Mouse (Mus musculus): Measurements from ENCODE around the gene Acadl. TPM values are rescaled to one million over a fixed set of nuclear protein-coding genes. Genes with fewer than 3 reads are reported as not detected.
A peak's percentile ranks its signal among the peaks of the same experiment; 100 is the strongest.

Acadl gene
- polyA plus RNA-seq, 1 experiment: 80.5 TPM

DNA sequence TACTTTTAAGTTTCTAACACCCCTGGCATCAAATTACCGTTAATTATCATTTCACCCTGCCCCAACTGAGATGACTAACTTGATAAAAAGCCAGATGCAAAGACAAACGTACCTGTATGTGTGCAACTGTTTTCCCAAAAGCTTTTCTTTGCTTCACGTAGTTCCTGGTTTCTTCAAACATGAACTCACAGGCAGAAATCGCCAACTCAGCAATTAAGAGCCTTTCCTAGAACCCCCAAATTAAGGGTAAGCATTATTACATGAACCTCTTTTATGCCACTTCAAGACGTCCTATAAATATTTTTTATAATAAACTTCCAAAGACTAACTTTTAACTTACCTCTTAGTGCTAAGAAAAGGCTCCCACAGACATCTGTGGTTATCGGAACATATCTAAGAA is 21.6 kb downstream of the Acadl start:
- no peak overlapping the region for H3K27ac ChIP-seq (ENCODE audit: insufficient read depth, low read length)
- no peak for TF ChIP-seq POLR2A (IDR thresholded peaks at IDR 0.05; ENCODE audit: low read depth, low read length)
- TF ChIP-seq CTCF (IDR thresholded peaks at IDR 0.05; ENCODE audit: borderline replicate concordance, insufficient read depth, low read length): no peak
- peaks cover 11% of the 10 kb centered on the region for H3K4me1 ChIP-seq (ENCODE audit: control insufficient read depth, insufficient read depth, low read length)
- H3K4me3 ChIP-seq (ENCODE audit: insufficient read depth, low read length): no peak overlapping the region

DNA sequence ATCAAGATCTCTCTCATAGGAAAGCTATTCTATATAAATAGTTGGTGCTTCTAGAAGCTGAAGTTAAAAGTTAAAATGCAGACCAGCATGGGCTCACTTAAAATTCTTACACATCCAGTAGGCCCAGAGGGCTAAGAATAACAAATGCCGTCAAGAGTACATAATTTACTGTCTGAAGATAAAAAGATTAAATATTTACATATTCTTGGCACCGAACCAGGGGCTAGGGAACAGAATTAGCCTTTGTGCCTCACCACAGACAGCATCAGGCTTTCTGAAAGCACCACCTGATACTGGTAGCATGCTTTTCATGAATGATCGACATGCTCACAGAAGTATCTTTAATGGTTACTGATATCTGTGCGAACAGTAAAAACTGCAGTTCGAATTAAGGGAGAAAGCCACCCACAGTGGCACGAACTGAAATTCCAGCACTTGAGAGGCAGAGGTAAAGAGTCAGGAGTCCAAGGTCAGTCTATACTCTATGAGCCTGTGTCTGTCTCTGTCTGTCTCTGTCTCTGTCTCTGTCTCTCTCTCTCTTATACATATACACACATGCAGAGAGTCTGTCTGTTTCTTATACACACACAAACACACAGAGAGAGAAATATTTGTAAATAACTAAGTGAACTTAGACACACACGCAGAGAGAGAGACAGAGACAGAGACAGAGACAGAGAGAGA is 23.2 kb downstream of the Acadl start:
- TF ChIP-seq POLR2A (IDR thresholded peaks at IDR 0.05; ENCODE audit: low read depth, low read length) (no peak), CTCF (IDR thresholded peaks at IDR 0.05; ENCODE audit: borderline replicate concordance, insufficient read depth, low read length) (no peak)
- Histone ChIP-seq H3K4me1 (ENCODE audit: control insufficient read depth, insufficient read depth, low read length) (peaks cover 2% of the 10 kb centered on the region; the same call in 1 of the 2 replicates), H3K27ac (ENCODE audit: insufficient read depth, low read length) (no peak overlapping the region), H3K4me3 (ENCODE audit: insufficient read depth, low read length) (no peak overlapping the region)

DNA sequence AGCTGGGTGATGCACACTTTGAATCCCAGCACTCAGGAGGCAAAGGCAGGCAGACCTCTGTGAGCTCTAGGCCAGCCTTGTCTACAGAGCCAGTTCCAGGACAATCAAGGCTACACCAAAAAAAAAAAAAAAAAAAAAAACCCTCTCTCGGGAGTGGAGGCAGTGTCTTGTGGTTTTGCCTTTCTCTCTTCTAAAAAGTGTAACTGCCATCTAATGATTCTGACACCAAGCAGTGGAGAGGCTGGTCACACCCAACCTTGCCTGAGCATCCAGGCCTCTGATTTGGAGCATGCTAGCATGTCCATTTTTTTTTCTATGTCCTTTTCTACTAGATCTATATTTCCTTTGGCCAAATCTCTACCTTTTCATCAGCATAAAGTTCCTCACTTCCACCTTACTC is 23.9 kb downstream of the Acadl start:
- no peak for TF ChIP-seq POLR2A (IDR thresholded peaks at IDR 0.05; ENCODE audit: low read depth, low read length)
- no peak for TF ChIP-seq CTCF (IDR thresholded peaks at IDR 0.05; ENCODE audit: borderline replicate concordance, insufficient read depth, low read length)
- Histone ChIP-seq H3K4me1 (ENCODE audit: control insufficient read depth, insufficient read depth, low read length) (peaks cover 2% of the 10 kb centered on the region; the same call in 1 of the 2 replicates), H3K27ac (ENCODE audit: insufficient read depth, low read length) (no peak overlapping the region), H3K4me3 (ENCODE audit: insufficient read depth, low read length) (no peak overlapping the region)

DNA sequence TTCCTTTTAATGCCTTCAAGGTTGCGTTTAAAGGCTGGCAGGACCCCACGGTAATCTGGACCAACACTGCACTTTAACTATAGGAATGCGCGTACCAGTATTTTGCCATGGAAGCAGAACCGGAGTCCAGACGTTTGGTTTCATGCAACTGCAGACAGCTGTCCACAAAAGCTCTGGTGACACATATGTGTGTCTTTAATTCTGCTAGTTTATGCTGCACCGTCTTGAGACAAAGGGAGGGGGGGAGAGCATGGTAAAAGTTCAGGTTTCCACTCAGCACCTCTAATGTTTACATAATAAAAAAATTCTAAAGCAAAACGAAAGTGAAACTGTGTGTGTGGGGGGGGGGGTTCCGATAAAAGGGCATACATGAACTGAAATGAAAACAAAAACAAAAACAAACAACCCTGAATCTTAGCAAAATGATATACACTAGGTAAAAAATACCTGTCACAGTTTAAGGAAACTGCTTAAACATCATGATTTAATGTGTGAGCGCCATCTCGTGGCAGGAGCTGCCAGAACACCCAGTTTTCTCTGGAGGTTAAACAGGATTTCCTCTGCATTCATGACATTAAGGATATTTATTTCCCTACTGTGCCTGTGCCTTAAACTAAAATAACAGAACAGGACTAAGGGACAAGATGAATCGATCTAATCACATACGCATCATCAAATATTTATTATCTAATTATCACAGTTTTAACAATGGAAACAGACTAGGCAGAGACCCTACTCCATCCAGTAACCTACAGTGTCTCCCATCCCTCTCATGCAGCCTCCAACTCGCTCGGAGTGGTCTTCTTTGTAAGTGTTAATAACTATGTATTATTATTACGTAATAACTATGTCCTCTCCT is 24.7 kb downstream of the Acadl start:
- Histone ChIP-seq H3K27ac (ENCODE audit: insufficient read depth, low read length) (no peak overlapping the region), H3K4me1 (ENCODE audit: control insufficient read depth, insufficient read depth, low read length) (peaks cover 2% of the 10 kb centered on the region; the same call in 1 of the 2 replicates), H3K4me3 (ENCODE audit: insufficient read depth, low read length) (no peak overlapping the region; the same call in 1 of the 2 replicates)
- TF ChIP-seq POLR2A (IDR thresholded peaks at IDR 0.05; ENCODE audit: low read depth, low read length) (no peak), CTCF (IDR thresholded peaks at IDR 0.05; ENCODE audit: borderline replicate concordance, insufficient read depth, low read length) (peak; percentile 37; the same call in 1 of the 2 replicates)

DNA sequence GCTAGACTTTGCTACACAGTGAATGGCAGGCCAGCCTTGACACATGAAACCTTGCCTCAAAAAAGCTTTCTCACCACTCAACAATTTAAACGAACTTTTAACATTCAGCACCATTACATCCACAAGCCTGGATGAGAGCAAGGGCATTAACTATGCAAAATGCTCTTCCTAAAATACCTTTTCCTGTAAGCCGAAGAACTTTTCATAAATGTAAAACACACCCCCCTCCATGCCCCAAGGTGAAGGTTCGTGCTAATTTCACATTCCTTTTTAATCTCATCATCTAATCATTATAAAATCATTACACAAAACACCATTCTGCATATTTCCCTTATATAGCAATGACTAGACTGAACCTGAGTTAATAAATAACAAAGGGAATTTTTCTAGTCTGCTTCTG is 25.9 kb downstream of the Acadl start:
- peaks cover 2% of the 10 kb centered on the region; the same call in 1 of the 2 replicates for H3K4me1 ChIP-seq (ENCODE audit: control insufficient read depth, insufficient read depth, low read length)
- H3K4me3 ChIP-seq (ENCODE audit: insufficient read depth, low read length): no peak overlapping the region
- TF ChIP-seq CTCF (IDR thresholded peaks at IDR 0.05; ENCODE audit: borderline replicate concordance, insufficient read depth, low read length) (no peak), POLR2A (IDR thresholded peaks at IDR 0.05; ENCODE audit: low read depth, low read length) (no peak)
- no peak overlapping the region for H3K27ac ChIP-seq (ENCODE audit: insufficient read depth, low read length)

DNA sequence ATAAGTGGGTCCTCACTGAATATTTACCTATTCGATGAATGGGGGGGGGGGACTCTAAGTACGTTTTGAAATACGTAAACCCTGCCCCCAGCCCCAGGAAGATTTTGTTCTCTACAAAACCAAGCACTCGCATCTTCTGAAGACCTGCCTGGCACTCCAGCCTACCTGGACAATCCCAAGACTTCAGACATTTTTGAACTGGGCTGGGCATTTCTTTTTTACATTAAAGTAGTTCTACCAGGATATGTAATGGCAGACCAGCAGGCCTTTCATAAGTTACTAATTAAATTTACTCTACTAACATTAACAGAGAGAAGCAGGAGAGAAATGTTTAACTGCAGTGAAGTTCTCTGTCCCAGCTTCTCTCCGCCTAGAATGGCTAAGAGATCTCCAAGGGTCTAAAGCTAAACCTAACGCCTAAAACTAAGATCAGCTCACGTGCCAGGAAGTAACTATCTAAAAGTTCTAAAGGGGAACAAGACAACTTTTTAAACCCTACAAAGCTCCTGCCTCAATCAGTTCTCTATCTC is 30.4 kb downstream of the Acadl start:
- Histone ChIP-seq H3K4me1 (ENCODE audit: control insufficient read depth, insufficient read depth, low read length) (0 out of 2 replicates have a peak, but pooled peaks cover 2% of the 10 kb centered on the region), H3K4me3 (ENCODE audit: insufficient read depth, low read length) (no peak overlapping the region), H3K27ac (ENCODE audit: insufficient read depth, low read length) (no peak overlapping the region)
- no peak for TF ChIP-seq CTCF (IDR thresholded peaks at IDR 0.05; ENCODE audit: borderline replicate concordance, insufficient read depth, low read length)
- no peak for TF ChIP-seq POLR2A (IDR thresholded peaks at IDR 0.05; ENCODE audit: low read depth, low read length)

DNA sequence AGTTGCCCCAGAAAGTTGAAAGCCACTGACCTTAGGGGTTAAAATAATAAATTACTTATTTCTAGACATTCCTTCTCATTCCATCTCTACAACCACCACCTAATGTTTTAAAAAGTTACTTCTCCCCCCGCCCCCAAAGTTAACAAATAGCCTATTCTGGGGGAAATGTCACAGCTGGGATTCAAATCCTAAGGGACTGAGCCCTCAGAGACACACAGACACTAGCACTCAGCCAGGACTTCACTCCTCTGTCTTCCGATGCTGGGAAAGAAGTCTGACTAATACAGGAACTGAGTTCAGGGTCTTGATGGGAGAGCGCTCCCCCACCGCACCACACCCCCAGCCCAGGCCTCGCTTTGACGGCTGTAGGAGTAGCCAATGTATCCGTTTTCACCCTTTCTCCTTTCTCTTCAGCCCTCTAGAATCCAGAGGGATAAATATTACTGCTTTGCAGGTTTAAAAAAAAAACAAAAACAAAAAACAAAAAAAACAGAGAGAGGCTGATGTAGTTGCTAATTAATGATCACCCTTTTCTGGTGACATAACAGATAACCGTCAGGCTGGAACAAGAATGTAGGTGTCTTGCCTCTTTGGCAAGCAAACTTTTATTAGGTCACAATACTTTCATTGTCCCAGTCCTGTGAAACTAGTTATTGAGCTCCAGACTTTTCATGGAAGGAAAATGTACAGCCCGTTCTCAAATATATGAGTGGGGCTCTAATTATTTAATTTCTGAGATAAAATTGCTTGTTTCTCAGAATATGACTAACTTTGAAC is 31.1 kb downstream of the Acadl start:
- Histone ChIP-seq H3K4me1 (ENCODE audit: control insufficient read depth, insufficient read depth, low read length) (0 out of 2 replicates have a peak, but pooled peaks cover 2% of the 10 kb centered on the region), H3K4me3 (ENCODE audit: insufficient read depth, low read length) (no peak overlapping the region), H3K27ac (ENCODE audit: insufficient read depth, low read length) (no peak overlapping the region)
- TF ChIP-seq POLR2A (IDR thresholded peaks at IDR 0.05; ENCODE audit: low read depth, low read length) (no peak), CTCF (IDR thresholded peaks at IDR 0.05; ENCODE audit: borderline replicate concordance, insufficient read depth, low read length) (no peak)

DNA sequence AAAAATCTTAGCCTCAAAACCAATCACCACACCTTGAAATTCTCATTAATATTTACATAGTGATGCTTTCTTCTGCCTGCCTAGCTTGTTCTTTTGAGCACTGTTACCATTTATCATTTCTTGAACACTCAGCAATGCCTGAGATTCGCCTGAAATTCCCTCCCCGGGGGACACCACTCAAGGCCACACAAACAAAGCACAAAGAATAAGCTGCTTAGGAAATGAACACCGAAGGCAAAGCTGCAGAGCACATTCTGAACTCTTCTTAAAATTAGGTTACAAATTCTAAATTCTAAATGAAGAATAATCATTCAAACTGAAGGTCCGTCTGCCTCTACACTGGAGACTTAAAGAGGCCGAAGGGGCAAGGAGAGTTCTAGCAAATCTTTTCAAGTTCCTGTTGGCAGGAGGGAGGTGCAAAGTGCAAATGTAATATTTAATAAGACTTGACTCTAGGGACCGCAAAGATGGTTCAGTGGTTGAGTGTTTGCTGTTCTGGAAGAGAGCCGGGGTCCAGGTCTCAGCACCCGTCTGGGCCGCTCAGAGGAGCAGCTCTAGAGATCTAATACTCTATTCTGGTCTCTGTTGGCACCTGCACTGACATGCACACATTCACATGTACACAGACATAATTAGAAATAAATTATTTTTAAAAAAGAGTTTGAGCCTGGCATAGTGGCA is 33.5 kb downstream of the Acadl start:
- H3K4me3 ChIP-seq (ENCODE audit: insufficient read depth, low read length): no peak overlapping the region
- no peak overlapping the region for H3K27ac ChIP-seq (ENCODE audit: insufficient read depth, low read length)
- H3K4me1 ChIP-seq (ENCODE audit: control insufficient read depth, insufficient read depth, low read length): 0 out of 2 replicates have a peak, but pooled peaks cover 2% of the 10 kb centered on the region
- TF ChIP-seq POLR2A (IDR thresholded peaks at IDR 0.05; ENCODE audit: low read depth, low read length): no peak
- TF ChIP-seq CTCF (IDR thresholded peaks at IDR 0.05; ENCODE audit: borderline replicate concordance, insufficient read depth, low read length): no peak

DNA sequence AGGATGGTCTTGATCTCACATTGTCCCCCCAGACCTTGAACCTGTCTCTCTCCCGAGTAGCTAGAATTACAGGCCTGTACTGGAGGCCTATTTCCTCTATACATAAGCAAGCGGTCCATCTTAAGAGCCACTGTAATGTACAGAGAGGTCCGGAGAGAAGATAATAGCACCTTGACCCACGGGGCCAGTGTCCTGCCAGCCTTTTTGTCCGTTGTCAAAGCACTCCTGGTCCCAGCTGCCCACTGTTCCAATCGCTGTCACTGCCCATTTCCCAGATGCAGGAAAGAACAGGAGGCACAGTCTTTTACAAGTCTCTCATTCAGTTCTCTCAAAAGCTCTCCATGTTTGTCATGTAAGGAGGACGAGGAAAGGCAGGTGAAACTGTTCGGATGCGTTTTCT is 41.1 kb downstream of the Acadl start:
- no peaks in the 10 kb centered on the region for H3K4me1 ChIP-seq (ENCODE audit: control insufficient read depth, insufficient read depth, low read length)
- H3K4me3 ChIP-seq (ENCODE audit: insufficient read depth, low read length): no peak overlapping the region
- TF ChIP-seq POLR2A (IDR thresholded peaks at IDR 0.05; ENCODE audit: low read depth, low read length) (no peak), CTCF (IDR thresholded peaks at IDR 0.05; ENCODE audit: borderline replicate concordance, insufficient read depth, low read length) (no peak)
- H3K27ac ChIP-seq (ENCODE audit: insufficient read depth, low read length): no peak overlapping the region

Measured in embryonic fibroblast, embryonic 13.5 days (primary cell).